Mouse (Mus musculus) layer of hippocampus, adult 9-11 months (tissue): ENCODE measurements around the gene Msmo1.

Source experiments
- DNase-seq: peaks from one replicate; pipeline ENCODE4 v3.0.0; 2022

Gene Msmo1

DNA sequence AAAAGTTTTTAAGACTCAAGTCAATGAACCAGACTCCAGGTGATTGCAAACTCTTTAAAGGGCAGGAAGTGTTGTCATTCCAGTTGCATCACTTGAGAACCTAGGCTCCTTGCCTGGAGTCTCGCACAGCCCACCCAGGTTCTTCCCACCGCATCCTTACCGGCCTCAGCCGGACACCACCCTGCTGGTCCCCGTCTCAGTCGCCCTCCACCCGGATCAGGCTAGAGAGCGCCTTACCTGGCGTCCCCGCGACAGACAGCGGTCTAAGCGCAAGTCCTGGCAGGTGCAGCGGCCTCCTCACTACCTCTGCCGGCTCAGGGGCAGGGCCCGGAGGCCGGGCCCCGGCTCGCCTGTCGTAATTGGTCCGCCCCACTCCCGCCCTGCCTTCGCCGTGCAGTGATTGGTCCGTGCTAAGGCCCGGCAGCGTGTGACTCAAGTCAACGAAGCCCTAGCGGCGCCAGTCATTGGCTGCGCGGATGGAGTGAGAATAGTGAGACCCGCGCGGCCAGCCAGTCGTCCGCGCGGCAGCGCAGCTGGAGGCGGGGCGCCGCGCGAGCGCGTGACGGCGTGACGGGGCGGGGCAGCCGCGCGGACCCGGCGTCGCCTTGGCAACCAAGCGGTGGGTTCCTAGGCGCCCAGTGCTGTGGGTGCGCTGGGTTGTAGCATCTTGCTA is at the start of gene Msmo1:
TSS of gene Msmo1 (minus strand) at position 522 of the 673 bp plus-strand sequence.
- peak; percentile 99 for DNase-seq

GRCm38 (mm10) chr8:64781947-64782346 is 48.4 kb upstream of the Msmo1 start:
- DNase-seq = no peak

GRCm38 (mm10) chr8:64777925-64778324 is 44.3 kb upstream of the Msmo1 start:
- no peak for DNase-seq

DNA sequence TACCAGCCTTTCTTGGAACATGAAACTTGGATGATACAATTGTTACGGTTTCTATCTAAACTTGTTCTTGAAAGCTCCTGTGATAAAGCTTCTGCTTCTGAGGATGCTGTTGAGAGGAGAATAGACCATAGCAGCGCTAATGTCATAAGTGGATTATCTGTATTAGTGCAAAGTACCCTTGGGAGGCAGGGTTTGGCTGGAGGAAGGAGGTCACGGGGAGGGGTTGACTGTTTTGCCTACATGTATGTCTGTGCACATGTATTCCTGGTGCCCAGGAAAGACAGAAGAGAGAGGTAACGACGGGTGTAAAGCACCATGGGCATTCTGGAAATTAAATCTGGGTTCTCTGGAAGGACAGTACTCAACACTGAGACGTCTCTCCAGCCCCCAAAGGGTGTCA is 40.5 kb upstream of the Msmo1 start:
- DNase-seq = no peak

GRCm38 (mm10) chr8:64770814-64771213 is 37.2 kb upstream of the Msmo1 start:
- no peak for DNase-seq

- no peak for DNase-seq
These were observed 36.0 kb upstream of the Msmo1 start for GRCm38 (mm10) chr8:64769586-64769985.

DNA sequence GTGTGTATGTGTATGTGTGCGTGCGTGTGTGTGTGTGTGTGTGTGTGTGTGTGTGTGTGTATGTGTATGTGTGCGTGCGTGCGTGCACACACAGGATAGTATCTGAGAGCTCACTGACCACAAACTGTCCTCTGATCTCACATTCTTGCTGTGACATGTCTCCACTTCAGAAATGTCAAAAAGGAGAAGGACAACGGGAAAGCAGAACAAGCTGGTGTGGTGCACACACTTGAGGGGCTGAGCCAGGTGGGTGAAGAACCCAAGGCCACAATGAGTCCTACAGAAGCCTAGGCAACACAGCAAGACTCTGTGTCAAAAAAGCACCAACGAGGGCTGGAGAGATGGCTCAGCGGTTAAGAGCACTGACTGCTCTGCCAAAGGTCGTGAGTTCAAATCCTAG is 35.1 kb upstream of the Msmo1 start:
- DNase-seq = no peak

DNA sequence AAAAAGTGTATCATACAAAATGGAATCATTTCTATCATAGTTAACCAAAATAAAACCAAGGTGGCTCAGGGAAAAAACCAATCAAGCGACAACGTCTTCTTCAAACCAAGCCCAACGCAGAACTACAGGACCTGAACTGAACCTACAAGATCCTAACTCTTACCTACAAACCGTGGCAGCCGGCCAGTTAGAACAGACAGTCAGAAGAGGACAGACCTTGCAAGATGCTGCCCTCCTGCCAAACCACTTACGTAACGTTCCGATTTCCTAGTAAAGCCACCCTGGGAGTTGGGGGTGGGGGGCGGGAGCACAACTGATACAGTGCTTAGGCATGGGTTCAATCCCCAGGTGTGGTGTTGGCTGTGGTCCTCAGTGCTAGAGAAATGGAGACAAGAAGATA is 33.5 kb upstream of the Msmo1 start:
- no peak for DNase-seq

GRCm38 (mm10) chr8:64764075-64764474 is 30.5 kb upstream of the Msmo1 start:
- no peak for DNase-seq

GRCm38 (mm10) chr8:64762751-64763150 is 29.2 kb upstream of the Msmo1 start:
- DNase-seq = no peak

DNA sequence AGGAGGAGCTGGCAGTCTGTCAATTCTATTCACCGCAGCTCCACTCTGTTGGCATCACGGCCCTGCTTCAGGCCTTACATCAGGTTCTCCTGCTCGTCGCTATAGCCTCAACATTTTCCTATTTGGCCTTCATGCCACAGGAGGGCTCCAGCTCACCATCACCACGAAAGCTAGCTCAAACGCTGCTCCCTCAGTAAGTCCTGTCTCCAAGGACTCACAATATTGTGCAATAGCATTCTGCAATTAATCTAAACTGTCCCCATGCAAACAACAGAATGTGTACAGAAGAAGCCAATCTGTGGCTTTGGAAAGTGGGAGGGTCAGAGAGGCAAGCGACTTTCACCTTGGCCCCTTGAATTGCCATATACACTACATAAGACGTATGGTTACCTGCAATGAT is 27.8 kb upstream of the Msmo1 start:
- DNase-seq = no peak

- no peak for DNase-seq
These were observed 24.4 kb upstream of the Msmo1 start for GRCm38 (mm10) chr8:64757956-64758355.

DNA sequence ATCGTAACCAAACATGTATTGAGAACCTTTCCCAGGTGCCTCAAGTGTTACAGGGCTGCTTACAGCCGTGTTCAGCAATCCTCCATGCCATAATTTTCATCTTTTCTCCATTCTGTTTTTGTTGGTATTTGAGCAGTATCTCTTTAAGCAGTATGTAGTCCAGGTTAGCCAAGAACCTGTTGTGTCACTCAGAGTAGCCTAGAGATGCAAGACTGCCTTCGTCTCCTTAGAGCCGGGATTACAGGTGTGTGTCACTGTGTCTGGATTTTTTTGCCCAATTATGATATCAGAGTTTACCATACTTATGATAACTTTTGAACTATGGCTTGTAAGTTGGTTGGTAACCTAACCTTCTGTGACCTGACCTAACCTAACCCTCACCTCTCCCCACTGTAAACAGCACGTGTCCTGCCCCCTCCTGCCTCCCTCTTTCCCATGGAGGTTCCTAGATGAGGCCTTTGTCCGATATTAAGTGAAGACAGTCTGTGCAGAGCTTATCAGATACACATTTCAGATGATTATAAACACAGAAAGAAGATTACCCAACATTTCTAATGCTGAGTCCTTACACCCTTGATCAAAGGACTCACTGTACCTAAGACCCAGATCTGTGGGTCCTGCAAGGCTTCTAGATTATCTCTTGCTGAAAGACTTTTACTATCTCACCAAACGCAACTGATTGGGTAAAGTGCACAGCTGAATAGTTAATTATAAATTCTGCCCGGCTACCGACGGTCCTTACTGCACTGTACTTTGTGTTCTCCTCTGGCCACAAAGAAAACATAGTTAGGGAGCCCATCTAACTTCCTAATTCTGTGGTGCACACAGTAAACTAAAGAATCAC is 12.8 kb upstream of the Msmo1 start:
- DNase-seq = no peak

- no peak for DNase-seq
These were observed 7.1 kb upstream of the Msmo1 start for GRCm38 (mm10) chr8:64740547-64741211.

DNA sequence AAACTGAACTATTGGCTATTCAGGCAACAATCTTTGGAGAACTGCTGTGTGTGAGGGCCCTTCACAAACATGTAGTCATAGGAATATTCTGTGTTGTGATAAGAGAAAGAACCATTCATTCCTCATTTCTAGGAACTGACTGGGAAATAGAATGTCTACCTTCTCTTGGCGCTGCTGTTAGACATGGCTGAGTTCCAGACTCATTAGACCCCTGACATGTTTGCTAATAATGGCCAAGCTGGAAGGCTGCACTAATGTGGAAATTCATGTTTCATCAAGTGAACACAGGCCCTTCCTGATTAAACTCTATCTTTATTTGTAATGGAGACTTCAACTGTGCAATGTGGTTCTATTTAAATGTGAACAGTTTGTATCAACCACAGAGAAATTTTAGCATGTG is 5.3 kb upstream of the Msmo1 start:
- no peak for DNase-seq

DNA sequence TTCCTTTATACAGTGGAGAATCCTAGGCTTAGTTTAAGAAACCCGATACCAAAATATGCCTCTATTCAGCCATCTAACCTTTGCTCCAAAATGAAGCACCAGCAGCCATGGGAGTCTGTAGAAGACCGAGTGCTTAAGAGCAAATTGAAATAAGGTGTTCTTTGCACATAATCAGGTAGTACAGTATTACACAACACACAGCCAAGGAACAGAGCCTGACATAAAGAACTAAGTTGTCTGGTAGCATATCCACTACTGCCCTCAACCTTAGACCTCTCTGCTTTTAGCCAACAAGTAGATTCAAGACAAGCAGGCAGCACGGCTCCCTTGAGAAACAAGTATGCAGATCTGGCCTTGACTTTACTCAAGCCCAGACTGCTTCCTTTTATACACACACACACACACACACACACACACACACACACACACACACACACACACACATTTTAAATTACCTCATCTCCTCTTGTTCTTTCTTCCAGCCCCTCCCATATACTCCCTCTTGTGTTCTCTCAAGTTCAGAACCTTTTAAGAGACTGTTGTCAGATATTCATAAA is 3.3 kb upstream of the Msmo1 start:
- DNase-seq = no peak

DNA sequence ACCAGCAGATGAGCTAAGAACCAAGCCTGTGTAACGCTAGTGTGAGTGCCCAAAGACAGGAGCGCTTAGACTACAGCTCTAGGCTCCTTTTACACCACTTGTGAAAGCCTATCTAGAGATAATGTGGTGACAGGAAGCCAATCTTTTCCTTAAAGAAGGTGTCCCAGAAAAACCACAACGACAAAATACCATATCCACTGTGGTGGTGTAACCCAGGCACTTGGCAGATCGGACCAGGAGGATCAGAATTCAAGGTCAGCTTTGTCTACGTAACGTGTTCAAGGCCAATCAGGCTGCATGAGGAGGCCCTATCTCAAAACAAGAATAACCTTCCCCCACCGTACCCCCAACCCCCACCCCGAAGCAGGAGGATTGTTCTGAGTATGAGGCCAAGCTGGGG is 1.6 kb upstream of the Msmo1 start:
- no peak for DNase-seq

GRCm38 (mm10) chr8:64732596-64732995 is 996 bp downstream of the Msmo1 start:
- no peak for DNase-seq

DNA sequence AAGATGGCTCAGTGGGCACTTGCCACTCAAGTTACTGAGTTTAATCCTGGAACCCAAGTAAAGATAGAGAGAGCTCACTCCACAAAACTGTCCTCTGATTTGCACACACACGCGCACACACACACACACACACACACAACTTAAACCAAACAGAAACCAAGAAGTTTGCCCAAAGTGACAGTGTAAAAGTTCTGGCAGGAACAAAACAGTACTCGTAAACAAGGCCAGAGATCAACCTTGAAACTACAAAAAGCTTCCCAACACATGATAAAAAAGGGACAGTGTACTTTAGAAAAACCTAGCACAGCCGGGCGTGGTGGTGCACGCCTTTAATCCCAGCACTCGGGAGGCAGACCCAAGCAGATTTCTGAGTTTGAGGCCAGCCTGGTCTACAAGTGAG is 5.4 kb downstream of the Msmo1 start:
- DNase-seq = no peak

GRCm38 (mm10) chr8:64726190-64726695 is 7.3 kb downstream of the Msmo1 start:
- no peak for DNase-seq

GRCm38 (mm10) chr8:64723206-64723605 is 10.4 kb downstream of the Msmo1 start:
- no peak for DNase-seq

DNA sequence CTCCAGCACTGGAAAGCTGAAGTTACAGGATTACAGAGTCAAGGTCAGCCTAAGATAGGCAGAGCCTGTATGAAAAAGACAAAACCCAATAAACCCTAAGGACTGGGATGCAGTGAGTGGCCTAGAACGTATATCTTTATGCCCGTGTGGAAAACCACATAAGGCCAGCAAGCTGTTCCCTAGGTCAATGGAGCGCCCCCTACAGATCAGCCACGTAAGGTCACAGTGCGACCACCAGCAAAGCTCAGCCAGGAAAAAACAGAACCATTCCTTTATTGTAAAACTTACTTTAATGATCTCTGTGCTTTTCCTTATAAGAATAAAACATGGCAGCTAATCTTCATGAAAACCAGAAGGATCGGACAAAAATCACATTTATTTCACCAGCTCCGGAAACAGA is 15.7 kb downstream of the Msmo1 start:
- no peak for DNase-seq

DNA sequence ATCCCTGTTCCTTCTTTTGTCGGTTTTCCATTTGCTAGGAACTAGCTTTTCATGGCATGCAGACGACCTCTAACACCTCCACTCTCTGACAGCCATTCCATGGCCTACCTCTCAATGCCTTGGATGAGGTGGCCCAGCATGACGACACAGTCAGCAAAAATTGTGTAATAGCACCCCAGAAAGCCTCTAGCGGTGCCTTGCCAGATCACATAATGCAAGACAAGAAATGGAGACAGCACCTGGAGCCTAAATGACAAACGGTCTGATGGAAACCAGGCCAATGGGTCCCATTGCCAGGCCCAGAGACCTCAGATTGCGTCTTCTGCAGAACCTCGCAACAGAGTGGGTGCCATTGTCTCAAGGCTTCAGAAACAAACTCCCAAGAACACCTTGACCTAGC is 21.1 kb downstream of the Msmo1 start:
- DNase-seq = no peak
